Mouse (Mus musculus) kidney, embryonic 14.5 days (tissue): ENCODE measurements around the gene Mgat4d. TPM values are rescaled to one million over a fixed set of nuclear protein-coding genes. Genes with fewer than 3 reads are reported as not detected.
"Not testable (repeated sequence)": the region's sequence is repeated elsewhere in the genome, so short reads cannot be mapped to it uniquely, and the experiment has no call there.

Experiments used
- ATAC-seq: fragments of 200-750 bp; cut with Nextera tagmentation; 2 replicates; pipeline ENCODE4 v1.8.0; 2017; ENCODE audit warnings: moderate number of reproducible peaks, mild to moderate bottlenecking, moderate TSS enrichment, moderate library complexity; ENCODE audit not compliant: low FRiP score, low TSS enrichment
- H3K27ac ChIP-seq: fragments of 300-500 bp; sonication (generic); 2 replicates; pipeline ENCODE4 v1.5.1; 2014; ENCODE audit warnings: low read depth, mild to moderate bottlenecking, low read length, moderate library complexity, mixed read lengths
- H3K27me3 ChIP-seq: fragments of 300-500 bp; sonication (generic); 2 replicates; pipeline ENCODE4 v1.6.1; 2014; ENCODE audit warnings: mild to moderate bottlenecking, low read length; ENCODE audit not compliant: control insufficient read depth, insufficient read depth
- H3K36me3 ChIP-seq: fragments of 300-500 bp; sonication (generic); 2 replicates; pipeline ENCODE4 v1.6.1; 2014; ENCODE audit warnings: low read length, mixed read lengths; ENCODE audit not compliant: control insufficient read depth, insufficient read depth
- H3K4me1 ChIP-seq: fragments of 300-500 bp; sonication (generic); 2 replicates; pipeline ENCODE4 v1.6.1; 2014; ENCODE audit warnings: low read length, mixed read lengths; ENCODE audit not compliant: control insufficient read depth, insufficient read depth
- H3K4me2 ChIP-seq: fragments of 300-500 bp; sonication (generic); replicated peaks from 2 replicates; pipeline ENCODE4 v1.6.1; 2014; ENCODE audit warnings: low read depth, mild to moderate bottlenecking, low read length
- H3K4me3 ChIP-seq: fragments of 300-500 bp; sonication (generic); 2 replicates; pipeline ENCODE4 v1.5.1; 2014; ENCODE audit warnings: mild to moderate bottlenecking, low read length
- H3K9ac ChIP-seq: fragments of 300-500 bp; sonication (generic); 2 replicates; pipeline ENCODE4 v1.6.1; 2014; ENCODE audit warnings: low read depth, mild to moderate bottlenecking, low read length, moderate library complexity
- H3K9me3 ChIP-seq: fragments of 300-500 bp; sonication (generic); 2 replicates; pipeline ENCODE4 v1.6.1; 2016; ENCODE audit warnings: low read length; ENCODE audit not compliant: control insufficient read depth
- WGBS: fragments of 180-500 bp; shearing (Covaris S2); extraction: QIAGEN DNeasy Blood & Tissue Kit; methylation state at CpG from one replicate; pipeline ENCODE4 v1.1.7; 2014; 5-methylcytosine and 5-hydroxymethylcytosine counted together
- polyA plus RNA-seq: library from polyadenylated mRNA; unstranded; fragments of >200 nt; fragmentation: Nextera tagmentation; extraction: Ambion mirVana; gene quantifications from 2 replicates; pipeline ENCODE4 v1.2.1, GENCODE M21; 2014

The Mgat4d gene
- polyA plus RNA-seq, 1 experiment from 2014 or later, result not detected

- no peak overlapping the region for H3K4me2 ChIP-seq
- H3K4me3 ChIP-seq, result no peak overlapping the region
- no peaks in the 10 kb centered on the region for H3K9me3 ChIP-seq
- WGBS, result 52% methylated on average over 11 of the region's 11 CpGs
- no peak overlapping the region for H3K9ac ChIP-seq
- no peaks in the 10 kb centered on the region for H3K4me1 ChIP-seq
- no peaks in the 10 kb centered on the region for H3K36me3 ChIP-seq
- H3K27me3 ChIP-seq, result no peaks in the 10 kb centered on the region
- no peak overlapping the region for H3K27ac ChIP-seq
- no peak for ATAC-seq
These were observed 78.0 kb downstream of the Mgat4d start for GRCm38 (mm10) chr8:83426104-83426759.

- no peak overlapping the region for H3K27ac ChIP-seq
- WGBS, result 70% methylated on average over 7 of the region's 7 CpGs
- H3K9me3 ChIP-seq, result no peaks in the 10 kb centered on the region
- no peak overlapping the region for H3K4me3 ChIP-seq
- ATAC-seq, result no peak
- no peak overlapping the region for H3K9ac ChIP-seq
- H3K36me3 ChIP-seq, result no peaks in the 10 kb centered on the region
- no peaks in the 10 kb centered on the region for H3K4me1 ChIP-seq
- no peak overlapping the region for H3K4me2 ChIP-seq
- H3K27me3 ChIP-seq, result no peaks in the 10 kb centered on the region
These were observed 78.7 kb downstream of the Mgat4d start for GRCm38 (mm10) chr8:83426949-83427348.

GRCm38 (mm10) chr8:83428621-83429020 lies 80.3 kb downstream of the Mgat4d start:
- not testable (repeated sequence) for H3K4me3 ChIP-seq, ATAC-seq, H3K27ac ChIP-seq, H3K4me1 ChIP-seq, H3K9me3 ChIP-seq, H3K4me2 ChIP-seq, H3K9ac ChIP-seq, H3K36me3 ChIP-seq, H3K27me3 ChIP-seq
- WGBS, result 91% methylated on average over 3 of the region's 3 CpGs

GRCm38 (mm10) chr8:83429071-83429524 lies 80.8 kb downstream of the Mgat4d start:
- Histone ChIP-seq H3K9me3 (no peaks in the 10 kb centered on the region), H3K4me1 (no peaks in the 10 kb centered on the region), H3K36me3 (peaks cover 5% of the 10 kb centered on the region; the same call in 1 of the 2 replicates), H3K4me2 (no peak overlapping the region), H3K27me3 (no peaks in the 10 kb centered on the region), H3K27ac (no peak overlapping the region), H3K4me3 (no peak overlapping the region), H3K9ac (no peak overlapping the region)
- 60% methylated on average over 4 of the region's 4 CpGs for WGBS
- ATAC-seq, result no peak

Other genes starting within 250 kb of the Mgat4d start
- gene Tbc1d9, start 183.1 kb upstream of the Mgat4d start, polyA plus RNA-seq, result 1.5 and 3.4 TPM in 2 replicates
- 1.7 and 3.0 TPM in 2 replicates for gene Gm10645, start 182.3 kb upstream of the Mgat4d start, polyA plus RNA-seq
- 0.19 TPM in 1 of 2 replicates, not detected in the other for gene Ucp1, start 58.1 kb upstream of the Mgat4d start, polyA plus RNA-seq
- 8.0 and 17.7 TPM in 2 replicates for gene Elmod2, start 16.0 kb upstream of the Mgat4d start, polyA plus RNA-seq
- 0.04 and 0.20 TPM in 2 replicates for gene Clgn, start 41.4 kb downstream of the Mgat4d start, polyA plus RNA-seq
- 117 and 132 TPM in 2 replicates for gene Scoc, start 109.9 kb downstream of the Mgat4d start, polyA plus RNA-seq
- not detected in 2 replicates for gene Olfr370, start 187.3 kb downstream of the Mgat4d start, polyA plus RNA-seq
- gene Ndufb7, start 218.2 kb downstream of the Mgat4d start, polyA plus RNA-seq, result 348 and 423 TPM in 2 replicates